In the genomic region with DNA sequence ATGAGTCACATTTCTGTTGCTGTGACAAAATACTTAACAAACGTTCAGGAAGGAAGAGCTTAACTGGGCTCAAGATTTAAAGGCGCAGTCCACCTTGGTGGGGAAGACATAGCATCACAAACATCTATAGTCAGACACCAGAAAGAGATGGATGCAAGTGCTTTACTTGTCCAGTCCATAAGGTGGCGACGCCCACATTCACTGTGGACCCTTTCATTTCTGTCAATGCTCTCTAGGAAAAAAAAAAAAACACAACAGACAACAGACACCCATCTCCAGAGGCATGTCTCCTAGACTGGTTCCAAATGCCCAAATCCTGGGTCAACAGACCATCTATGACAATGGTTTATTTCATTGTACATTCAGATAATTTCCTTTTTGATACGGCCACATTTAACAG, we compare ENCODE assay signal across 19 mouse cellular contexts. TPM values are rescaled to one million over a fixed set of nuclear protein-coding genes. Genes with fewer than 3 reads are reported as not detected.
"Had no signal": no experiment of that assay in that cellular context is flagged by ENCODE, and none has a peak within 500 bp of the region (broad histone marks: within the 10 kb centered on the region; RNA-seq: fewer than 3 reads in every experiment).

No protein-coding gene starts in this region.

- H3K9ac ChIP-seq: lung, embryonic 14.5 days; midbrain, embryonic 13.5 days; midbrain, embryonic 15.5 days; neural tube, embryonic 13.5 days; neural tube, embryonic 15.5 days had no signal

- H3K27ac ChIP-seq: midbrain, embryonic 10.5 days; midbrain, embryonic 13.5 days; midbrain, embryonic 15.5 days; neural tube, embryonic 13.5 days; neural tube, embryonic 15.5 days had no signal

- H3K27me3 ChIP-seq: midbrain, embryonic 13.5 days; midbrain, embryonic 15.5 days; neural tube, embryonic 13.5 days; neural tube, embryonic 15.5 days had no signal

- H3K4me1 ChIP-seq: midbrain, embryonic 10.5 days; midbrain, embryonic 13.5 days; midbrain, embryonic 15.5 days; neural tube, embryonic 13.5 days; neural tube, embryonic 15.5 days had no signal

- H3K4me2 ChIP-seq: lung, embryonic 14.5 days; midbrain, embryonic 13.5 days; midbrain, embryonic 15.5 days; neural tube, embryonic 13.5 days; neural tube, embryonic 15.5 days had no signal

- H3K36me3 ChIP-seq: midbrain, embryonic 10.5 days; midbrain, embryonic 13.5 days; midbrain, embryonic 15.5 days; neural tube, embryonic 13.5 days; neural tube, embryonic 15.5 days had no signal

- H3K4me3 ChIP-seq: midbrain, embryonic 10.5 days; midbrain, embryonic 13.5 days; midbrain, embryonic 15.5 days; myocyte; neural tube, embryonic 13.5 days; neural tube, embryonic 15.5 days had no signal

- DNase-seq: lung, adult 18-20 months; lung, embryonic 14.5 days; lung, postnatal 10 days; lung, postnatal 4 days; retina, postnatal 1 day; right cerebral cortex, adult 18-20 months; right cerebral cortex, postnatal 25 days; right cerebral cortex, postnatal 4 days; spleen, adult 18-20 months; thymus, adult 18-20 months; thymus, postnatal 14 days; thymus, postnatal 36 days had no signal

- H3K9me3 ChIP-seq: midbrain, embryonic 10.5 days; midbrain, embryonic 13.5 days; midbrain, embryonic 15.5 days; neural tube, embryonic 13.5 days; neural tube, embryonic 15.5 days had no signal

- ATAC-seq: midbrain, embryonic 13.5 days; midbrain, embryonic 15.5 days had no signal

RNA-seq across cellular contexts. Expression of gene Cdh5, which starts 23.1 kb away (rescaled TPM):
- total RNA-seq: megakaryocyte-erythroid progenitor cell, adult 5-6 weeks had no signal

RNA-seq across cellular contexts. Expression of gene Bean1, which starts 45.7 kb away (rescaled TPM):
- total RNA-seq: megakaryocyte-erythroid progenitor cell, adult 5-6 weeks had no signal
